Mouse (Mus musculus) CH12.LX (cell line): ENCODE results near the gene Hps6. TPM values are rescaled to one million over a fixed set of nuclear protein-coding genes. Genes with fewer than 3 reads are reported as not detected.
A peak's percentile ranks its signal among the peaks of the same experiment; 100 is the strongest.

Source experiments
- DNase-seq: peaks from one replicate; pipeline ENCODE4 v3.0.0-alpha.2; 2013; ENCODE audit errors: extremely low read depth
- H3K27ac ChIP-seq: 2 replicates; pipeline ENCODE4 v1.5.1; 2012; ENCODE audit warnings: low read depth, mild to moderate bottlenecking, control low read depth, moderate library complexity; ENCODE audit not compliant: insufficient read depth
- H3K27me3 ChIP-seq: replicated peaks from 2 replicates; pipeline ENCODE3; 2012; ENCODE audit warnings: inconsistent platforms
- H3K36me3 ChIP-seq, 2 experiments: replicated peaks in 1 of 2; 2 replicates each; pipeline versions ENCODE3 to v1.6.1; 2012; ENCODE audit warnings: inconsistent platforms in 1 of 2, low read length in 1 of 2, mild to moderate bottlenecking in 1 of 2, mixed read lengths in 1 of 2, moderate library complexity in 1 of 2; ENCODE audit not compliant: control insufficient read depth in 1 of 2, insufficient read depth in 1 of 2
- H3K4me1 ChIP-seq, 2 experiments: 2 replicates each; pipeline ENCODE4 v1.6.1; 2012; ENCODE audit warnings: inconsistent platforms in 1 of 2, moderate library complexity in 1 of 2; ENCODE audit not compliant: insufficient read depth in 2 of 2, control insufficient read depth in 1 of 2
- H3K4me2 ChIP-seq: 2 replicates; pipeline ENCODE4 v1.6.1; 2012; ENCODE audit warnings: low read depth, mild to moderate bottlenecking, control low read depth; ENCODE audit not compliant: poor library complexity, insufficient read depth, severe bottlenecking
- H3K4me3 ChIP-seq, 3 experiments: fragments of 150-350 bp in 1 of 3; sonication (generic) in 1 of 3; replicated peaks in 1 of 3; 2 replicates each; pipeline versions ENCODE3 to v1.5.1; 2011 to 2012; ENCODE audit warnings: low read depth in 2 of 3, low read length in 2 of 3, mild to moderate bottlenecking in 2 of 3, moderate library complexity in 2 of 3, control low read depth in 1 of 3, improper control_type of control experiment in 1 of 3, inconsistent platforms in 1 of 3, mixed read lengths in 1 of 3; ENCODE audit not compliant: poor library complexity in 1 of 3
- H3K79me2 ChIP-seq: replicated peaks from 2 replicates; pipeline ENCODE4 v1.6.1; 2012; ENCODE audit warnings: mild to moderate bottlenecking, moderate library complexity; ENCODE audit not compliant: control insufficient read depth, poor library complexity, insufficient read depth, severe bottlenecking; ENCODE audit errors: extremely low read depth
- H3K9ac ChIP-seq: 2 replicates; pipeline ENCODE4 v1.6.1; 2012; ENCODE audit warnings: low read depth, mild to moderate bottlenecking, control low read depth, moderate library complexity; ENCODE audit not compliant: insufficient read depth
- H3K9me3 ChIP-seq: replicated peaks from 2 replicates; pipeline ENCODE3; 2012; ENCODE audit warnings: low read length, inconsistent platforms, mixed read lengths
- BHLHE40 ChIP-seq: IDR thresholded peaks from 2 replicates; pipeline ENCODE4 v1.6.1; 2011; ENCODE audit warnings: mild to moderate bottlenecking, low read depth, low read length, improper control_type of control experiment
- CHD2 ChIP-seq: IDR thresholded peaks from 2 replicates; pipeline ENCODE4 v1.6.1; 2011; ENCODE audit warnings: low read length, improper control_type of control experiment
- CTCF ChIP-seq, 2 experiments: IDR thresholded peaks in 1 of 2; conservative IDR thresholded peaks in 1 of 2; 2 replicates each; pipeline ENCODE4 v1.5.1; 2011 to 2012; ENCODE audit warnings: low read depth in 2 of 2, low read length in 2 of 2, improper control_type of control experiment in 1 of 2, inconsistent platforms in 1 of 2, mild to moderate bottlenecking in 1 of 2, moderate library complexity in 1 of 2
- E2F4 ChIP-seq: IDR thresholded peaks from 2 replicates; pipeline ENCODE4 v1.6.1; 2011; ENCODE audit warnings: low read depth, low read length, improper control_type of control experiment; ENCODE audit not compliant: insufficient replicate concordance
- ELF1 ChIP-seq: IDR thresholded peaks from 2 replicates; pipeline ENCODE4 v1.6.1; 2014; ENCODE audit warnings: low read depth, mild to moderate bottlenecking, inconsistent platforms, low read length, improper control_type of control experiment
- EP300 ChIP-seq: IDR thresholded peaks from 2 replicates; pipeline ENCODE4 v1.6.1; 2011; ENCODE audit warnings: low read length, improper control_type of control experiment
- ETS1 ChIP-seq: conservative IDR thresholded peaks from 2 replicates; pipeline ENCODE4 v1.6.1; 2012; ENCODE audit warnings: low read depth, mild to moderate bottlenecking, inconsistent platforms, low read length, improper control_type of control experiment, moderate library complexity
- HCFC1 ChIP-seq: IDR thresholded peaks from 2 replicates; pipeline ENCODE4 v1.6.1; 2012; ENCODE audit warnings: low read depth, mild to moderate bottlenecking, inconsistent platforms, low read length, improper control_type of control experiment
- JUN ChIP-seq: IDR thresholded peaks from 2 replicates; pipeline ENCODE4 v1.6.1; 2011; ENCODE audit warnings: low read depth, mild to moderate bottlenecking, low read length, improper control_type of control experiment, moderate library complexity; ENCODE audit not compliant: insufficient read depth
- JUND ChIP-seq: conservative IDR thresholded peaks from 2 replicates; pipeline ENCODE4 v1.6.1; 2011; ENCODE audit warnings: low read depth, low read length, improper control_type of control experiment
- KAT2A ChIP-seq: IDR thresholded peaks from 2 replicates; pipeline ENCODE4 v1.6.1; 2012; ENCODE audit warnings: low read length, improper control_type of control experiment, inconsistent platforms; ENCODE audit not compliant: insufficient replicate concordance
- MAFK ChIP-seq: IDR thresholded peaks from 2 replicates; pipeline ENCODE4 v1.6.1; 2011; ENCODE audit warnings: low read length, improper control_type of control experiment; ENCODE audit not compliant: insufficient replicate concordance
- MAX ChIP-seq: IDR thresholded peaks from 2 replicates; pipeline ENCODE4 v1.6.1; 2011; ENCODE audit warnings: low read length, improper control_type of control experiment
- MAZ ChIP-seq: IDR thresholded peaks from 2 replicates; pipeline ENCODE4 v1.6.1; 2012; ENCODE audit warnings: low read depth, mild to moderate bottlenecking, inconsistent platforms, low read length, improper control_type of control experiment, moderate library complexity
- MEF2A ChIP-seq: IDR thresholded peaks from 2 replicates; pipeline ENCODE4 v1.6.1; 2014; ENCODE audit warnings: low read depth, mild to moderate bottlenecking, inconsistent platforms, low read length, improper control_type of control experiment, borderline replicate concordance
- MXI1 ChIP-seq: IDR thresholded peaks from 2 replicates; pipeline ENCODE4 v1.6.1; 2011; ENCODE audit warnings: mild to moderate bottlenecking, low read depth, low read length, improper control_type of control experiment
- MYC ChIP-seq: IDR thresholded peaks from 2 replicates; pipeline ENCODE4 v1.6.1; 2011; ENCODE audit warnings: low read depth, mild to moderate bottlenecking, improper control_type of control experiment, low read length
- PAX5 ChIP-seq: IDR thresholded peaks from 2 replicates; pipeline ENCODE4 v1.6.1; 2012; ENCODE audit warnings: low read length, inconsistent platforms, mixed read lengths
- POLR2A ChIP-seq: IDR thresholded peaks from 2 replicates; pipeline ENCODE4 v1.6.1; 2011; ENCODE audit warnings: low read depth, mild to moderate bottlenecking, improper control_type of control experiment, low read length
- POLR2AphosphoS2 ChIP-seq: IDR thresholded peaks from 2 replicates; pipeline ENCODE4 v1.6.1; 2011; ENCODE audit warnings: low read depth, low read length, improper control_type of control experiment
- RAD21 ChIP-seq: IDR thresholded peaks from 2 replicates; pipeline ENCODE4 v1.6.1; 2011; ENCODE audit warnings: low read depth, mild to moderate bottlenecking, low read length, improper control_type of control experiment, moderate library complexity
- RCOR1 ChIP-seq: conservative IDR thresholded peaks from 2 replicates; pipeline ENCODE4 v1.6.1; 2012; ENCODE audit warnings: low read depth, mild to moderate bottlenecking, inconsistent platforms, low read length, improper control_type of control experiment
- SIN3A ChIP-seq: IDR thresholded peaks from 2 replicates; pipeline ENCODE4 v1.6.1; 2012; ENCODE audit warnings: low read length, improper control_type of control experiment, inconsistent platforms
- TBP ChIP-seq: conservative IDR thresholded peaks from 2 replicates; pipeline ENCODE4 v1.6.1; 2011; ENCODE audit warnings: low read depth, low read length, improper control_type of control experiment
- TCF12 ChIP-seq: IDR thresholded peaks from 2 replicates; pipeline ENCODE4 v1.6.1; 2014; ENCODE audit warnings: low read depth, mild to moderate bottlenecking, inconsistent platforms, low read length, improper control_type of control experiment
- USF1 ChIP-seq: IDR thresholded peaks from 2 replicates; pipeline ENCODE4 v1.6.1; 2014; ENCODE audit warnings: low read depth, mild to moderate bottlenecking, inconsistent platforms, low read length, improper control_type of control experiment
- USF2 ChIP-seq: conservative IDR thresholded peaks from 2 replicates; pipeline ENCODE4 v1.6.1; 2011; ENCODE audit warnings: low read depth, low read length, improper control_type of control experiment
- ZC3H11A ChIP-seq: IDR thresholded peaks from 2 replicates; pipeline ENCODE4 v1.6.1; 2012; ENCODE audit warnings: low read depth, mild to moderate bottlenecking, inconsistent platforms, low read length, improper control_type of control experiment
- ZKSCAN1 ChIP-seq: IDR thresholded peaks from 2 replicates; pipeline ENCODE4 v1.6.1; 2012; ENCODE audit warnings: low read depth, inconsistent platforms, low read length, improper control_type of control experiment, borderline replicate concordance
- ZMIZ1 ChIP-seq: IDR thresholded peaks from 2 replicates; pipeline ENCODE4 v1.6.1; 2012; ENCODE audit warnings: low read depth, mild to moderate bottlenecking, inconsistent platforms, low read length, improper control_type of control experiment
- ZNF384 ChIP-seq: IDR thresholded peaks from 2 replicates; pipeline ENCODE4 v1.6.1; 2012; ENCODE audit warnings: low read depth, low read length, improper control_type of control experiment, inconsistent platforms
- dilution Hi-C: fragments of 300-500 bp; cut with MboI; formaldehyde crosslinking; loops from 2 replicates; pipeline ENCODE4 v1.14.3; 2020; ENCODE audit warnings: low sequenced_read_pairs; ENCODE audit not compliant: extremely low pct_unique_long_range_greater_than_20kb, extremely low pct_ligation_motif_present
- in situ Hi-C: fragments of 300-500 bp; cut with MboI; formaldehyde crosslinking; loops from 3 replicates; pipeline ENCODE4 v1.14.3; 2019; ENCODE audit warnings: low sequenced_read_pairs, low pct_ligation_motif_present, low pct_unique_long_range_greater_than_20kb, mixed read lengths
- polyA plus RNA-seq: library from polyadenylated mRNA; unstranded; fragments of >175 nt; gene quantifications from 2 replicates; pipeline ENCODE4 v1.2.1, GENCODE M21; 2012; ENCODE audit warnings: low read depth; ENCODE audit not compliant: insufficient read length
- total RNA-seq, 2 experiments: library from RNA; depleted of rRNA; stranded (reverse); fragments of 300-350 nt in 1 of 2; fragments of >200 nt in 1 of 2; gene quantifications; 2 replicates each; pipeline ENCODE4 v1.2.3; 2012 to 2014

Gene Hps6
- total and polyA plus RNA-seq, 3 experiments, result 5.8 to 10.6 (median 6.7) TPM

DNA sequence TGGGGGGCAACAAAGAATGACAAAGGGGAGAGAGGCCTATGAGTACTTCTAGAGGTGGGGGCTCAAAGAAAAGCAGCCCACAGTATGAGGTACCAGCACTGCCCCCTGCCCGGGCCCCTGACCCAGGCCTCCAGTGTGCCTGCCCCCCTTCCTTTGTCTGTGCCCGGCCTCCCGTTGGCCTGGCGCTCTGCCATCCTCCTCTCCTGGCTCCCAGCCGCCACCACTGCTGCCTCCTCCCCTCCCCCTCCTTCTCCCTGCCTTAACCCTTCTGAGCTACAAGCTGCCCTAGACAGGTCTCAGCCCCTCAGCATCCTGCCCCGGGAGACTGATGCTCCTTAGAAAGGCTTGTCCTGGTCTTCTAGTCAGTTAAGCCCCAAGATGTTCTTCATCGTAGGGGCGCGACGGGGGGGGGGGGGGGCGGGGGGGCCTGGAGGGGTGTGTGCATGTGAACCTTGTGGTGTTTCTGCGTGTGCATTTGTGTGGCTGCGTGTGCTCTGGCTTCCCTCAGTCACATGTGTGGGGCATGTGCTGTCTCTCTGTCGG lies 38.7 kb downstream of the Hps6 start:
- in situ Hi-C loops, result no loop called here
- Histone ChIP-seq H3K4me1 (peaks cover 8 to 49% of the 10 kb centered on the region in 2 experiments), H3K36me3 (no peaks in the 10 kb centered on the region), H3K9me3 (no peaks in the 10 kb centered on the region), H3K4me3 (peak overlapping the region; percentile 28 to 84 (median 42)), H3K27ac (peak overlapping the region; percentile 89), H3K9ac (peak overlapping the region; percentile 81), H3K4me2 (peak overlapping the region; percentile 89), H3K79me2 (peaks cover 56% of the 10 kb centered on the region), H3K27me3 (peaks cover 17% of the 10 kb centered on the region)
- DNase-seq, result peak; percentile 56
- dilution Hi-C loops, result no loop called here
- no peak for TF ChIP-seq MAX
- TF ChIP-seq TBP, result 0 out of 2 replicates have a peak, but pooled peaks have one; percentile 26
- no peak for TF ChIP-seq POLR2AphosphoS2
- TF ChIP-seq PAX5, result no peak
- TF ChIP-seq CHD2, result peak; percentile 63
- TF ChIP-seq TCF12, result peak; percentile 3; the same call in 1 of the 2 replicates
- peak; percentile 9; the same call in 1 of the 2 replicates for TF ChIP-seq USF1
- no peak for TF ChIP-seq ELF1
- TF ChIP-seq MAZ, result no peak
- TF ChIP-seq JUND, result no peak
- TF ChIP-seq EP300, result no peak
- TF ChIP-seq E2F4, result no peak
- no peak for TF ChIP-seq HCFC1
- TF ChIP-seq ETS1, result 0 out of 2 replicates have a peak, but pooled peaks have one; percentile 29
- TF ChIP-seq MXI1, result peak; percentile 78
- no peak for TF ChIP-seq ZC3H11A
- peak; percentile 91 for TF ChIP-seq BHLHE40

DNA sequence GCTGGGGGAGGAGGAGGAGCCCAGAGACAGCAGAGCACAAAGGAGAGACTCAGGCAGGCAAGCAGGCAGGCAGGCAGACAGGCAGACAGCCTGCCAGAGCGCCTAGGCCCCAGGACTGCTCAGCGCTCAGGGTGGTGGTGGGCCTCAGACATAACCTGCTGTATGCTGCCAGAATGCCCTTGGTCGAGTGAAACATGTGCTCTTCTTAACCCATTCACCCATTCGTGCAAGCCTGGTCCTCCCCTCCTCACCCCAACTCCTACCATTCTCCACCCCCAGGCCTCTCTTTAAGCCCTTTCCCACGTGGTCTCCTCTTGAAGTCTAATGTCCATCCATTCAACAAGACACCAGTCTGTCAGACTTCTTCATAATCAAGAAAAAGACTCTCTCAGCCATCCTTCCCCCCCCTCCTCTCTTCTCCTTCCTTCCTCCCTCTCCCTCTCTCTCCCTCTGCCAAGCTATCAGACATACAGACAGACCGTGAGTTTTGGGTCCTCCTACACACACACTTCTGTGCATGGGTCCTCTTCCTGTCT lies 39.2 kb downstream of the Hps6 start:
- dilution Hi-C loops (no loop called here), in situ Hi-C loops (no loop called here)
- Histone ChIP-seq H3K9ac (peak overlapping the region; percentile 81; the same call in 1 of the 2 replicates), H3K27me3 (peaks cover 22% of the 10 kb centered on the region), H3K4me2 (peak overlapping the region; percentile 89), H3K27ac (peak overlapping the region; percentile 89), H3K4me3 (peak overlapping the region; percentile 20 to 84 (median 28)), H3K9me3 (no peaks in the 10 kb centered on the region), H3K4me1 (peaks cover 8 to 44% of the 10 kb centered on the region in 2 experiments), H3K79me2 (peaks cover 51% of the 10 kb centered on the region), H3K36me3 (no peaks in the 10 kb centered on the region)
- DNase-seq, result peak; percentile 66
- TF ChIP-seq RCOR1 (no peak), USF2 (no peak), SIN3A (no peak; the same call in none of the 2 replicates), KAT2A (no peak), ZNF384 (no peak), MAFK (no peak), MXI1 (no peak; the same call in 1 of the 2 replicates), MYC (peak; percentile 91), TBP (no peak), CHD2 (no peak), ZKSCAN1 (no peak), MAX (peak; percentile 90), CTCF (conservative IDR thresholded peaks at IDR 0.05 in 1 of 2, IDR thresholded peaks at IDR 0.05 in 1 of 2; ENCODE audit: low read depth in 2 of 2, low read length in 2 of 2) (no peak), RAD21 (no peak), PAX5 (no peak), HCFC1 (no peak; the same call in 1 of the 2 replicates), JUN (no peak), ZMIZ1 (no peak), POLR2A (0 out of 2 replicates have a peak, but pooled peaks have one; percentile 44), JUND (no peak), EP300 (no peak), MEF2A (no peak), E2F4 (no peak)
